Mouse (Mus musculus): ENCODE results near the gene Smim6.

Smim6 gene

GRCm38 (mm10) chr11:115900561-115901337 is 11.1 kb upstream of the Smim6 start:
- DNase-seq (ENCODE audit: low spot score), result peak; percentile 88

- DNase-seq (ENCODE audit: low spot score), result no peak
Observed at GRCm38 (mm10) chr11:115901338-115902161, 10.3 kb upstream of the Smim6 start.

GRCm38 (mm10) chr11:115902177-115902576 is 9.6 kb upstream of the Smim6 start:
- peak; percentile 39 for DNase-seq (ENCODE audit: low spot score)

- DNase-seq (ENCODE audit: low spot score), result peak; percentile 98
Observed at GRCm38 (mm10) chr11:115902831-115903230, 9.0 kb upstream of the Smim6 start.

- peak; percentile 90 for DNase-seq (ENCODE audit: low spot score)
Observed at GRCm38 (mm10) chr11:115903384-115904230, 8.2 kb upstream of the Smim6 start.

GRCm38 (mm10) chr11:115904231-115904955 is 7.4 kb upstream of the Smim6 start:
- DNase-seq (ENCODE audit: low spot score), result no peak

- DNase-seq (ENCODE audit: low spot score), result no peak
Observed at GRCm38 (mm10) chr11:115904956-115905790, 6.6 kb upstream of the Smim6 start.

- DNase-seq (ENCODE audit: low spot score), result no peak
Observed at GRCm38 (mm10) chr11:115906116-115906515, 5.7 kb upstream of the Smim6 start.

- DNase-seq (ENCODE audit: low spot score), result no peak
Observed at GRCm38 (mm10) chr11:115906521-115906920, 5.3 kb upstream of the Smim6 start.

GRCm38 (mm10) chr11:115911134-115911561 is 669 bp upstream of the Smim6 start:
- no peak for DNase-seq (ENCODE audit: low spot score)

GRCm38 (mm10) chr11:115916579-115916978 is 4.8 kb downstream of the Smim6 start:
- no peak for DNase-seq (ENCODE audit: low spot score)

- DNase-seq (ENCODE audit: low spot score), result no peak
Observed at GRCm38 (mm10) chr11:115918637-115919036, 6.8 kb downstream of the Smim6 start.

- DNase-seq (ENCODE audit: low spot score), result no peak
Observed at GRCm38 (mm10) chr11:115919073-115919472, 7.3 kb downstream of the Smim6 start.

GRCm38 (mm10) chr11:115920110-115920818 is 8.4 kb downstream of the Smim6 start:
- DNase-seq (ENCODE audit: low spot score), result peak; percentile 78

- DNase-seq (ENCODE audit: low spot score), result no peak
Observed at GRCm38 (mm10) chr11:115921986-115922385, 10.2 kb downstream of the Smim6 start.

GRCm38 (mm10) chr11:115929031-115929430 is 17.2 kb downstream of the Smim6 start:
- no peak for DNase-seq (ENCODE audit: low spot score)

- DNase-seq (ENCODE audit: low spot score), result no peak
Observed at GRCm38 (mm10) chr11:115929818-115930217, 18.0 kb downstream of the Smim6 start.

GRCm38 (mm10) chr11:115931235-115931634 is 19.4 kb downstream of the Smim6 start:
- no peak for DNase-seq (ENCODE audit: low spot score)

GRCm38 (mm10) chr11:115933108-115933746 is 21.4 kb downstream of the Smim6 start, which contains the start of the genes Sap30bp and Recql5:
TSS of gene Sap30bp (plus strand) at chr11:115933282.
TSS of gene Recql5 (minus strand) at chr11:115933477.
- peak; percentile 99 for DNase-seq (ENCODE audit: low spot score)

Measured in adipocyte (in vitro differentiated cells).